26 mouse cellular contexts compared by ENCODE assay signal in the genomic region with DNA sequence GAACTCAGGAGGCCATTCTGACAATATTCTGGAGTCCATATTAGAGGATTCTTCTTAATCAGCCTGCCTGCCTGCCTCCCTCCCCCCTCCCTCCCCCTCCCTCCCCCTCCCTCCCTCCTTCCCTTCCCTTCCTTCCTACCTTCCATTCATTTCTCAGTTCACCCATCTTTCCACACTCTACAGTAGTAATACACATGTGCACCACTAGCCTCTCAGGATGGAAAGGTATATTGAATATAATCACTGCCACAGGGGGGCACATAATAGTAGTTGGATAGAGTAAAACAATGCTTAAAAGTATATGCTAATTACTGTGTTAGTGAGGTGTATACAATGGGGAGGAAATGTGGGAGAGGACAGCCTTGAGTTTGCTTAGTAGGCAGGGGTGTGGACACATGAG. TPM values are rescaled to one million over a fixed set of nuclear protein-coding genes. Genes with fewer than 3 reads are reported as not detected.
A peak's percentile ranks its signal among the peaks of the same experiment; 100 is the strongest.
DNase-seq lines count a peak whose midpoint lies in the region; ATAC-seq lines count a peak whose summit lies in the region.
"Had no signal": no experiment of that assay in that cellular context is flagged by ENCODE, and none has a peak within 500 bp of the region (broad histone marks: within the 10 kb centered on the region; RNA-seq: fewer than 3 reads in every experiment).

No protein-coding gene starts in this region.

- no peaks in the 10 kb centered on the region for H3K9me3 ChIP-seq in hindbrain, embryonic 14.5 days (ENCODE audit: control insufficient read depth, low read length)
- no peaks in the 10 kb centered on the region for H3K9me3 ChIP-seq in hindbrain, embryonic 11.5 days (ENCODE audit: control insufficient read depth, low read length)
- no peaks in the 10 kb centered on the region for H3K9me3 ChIP-seq in neural tube, embryonic 14.5 days (ENCODE audit: control insufficient read depth, low read length)
- H3K9me3 ChIP-seq in neural tube, embryonic 15.5 days (replicated peaks): no peaks in the 10 kb centered on the region
- H3K9me3 ChIP-seq: embryonic facial prominence, embryonic 12.5 days; embryonic facial prominence, embryonic 15.5 days; forebrain, embryonic 12.5 days; forebrain, embryonic 15.5 days; heart, embryonic 12.5 days; heart, embryonic 15.5 days had no signal

- no peak overlapping the region for H3K4me3 ChIP-seq in hindbrain, embryonic 14.5 days (replicated peaks; ENCODE audit: low read length)
- H3K4me3 ChIP-seq in hindbrain, embryonic 11.5 days (ENCODE audit: low read depth, low read length): no peak overlapping the region
- H3K4me3 ChIP-seq in neural tube, embryonic 14.5 days (ENCODE audit: low read depth, low read length): no peak overlapping the region
- H3K4me3 ChIP-seq in neural tube, embryonic 15.5 days (replicated peaks): no peak overlapping the region
- H3K4me3 ChIP-seq: embryonic facial prominence, embryonic 12.5 days; embryonic facial prominence, embryonic 15.5 days; forebrain, embryonic 12.5 days; forebrain, embryonic 15.5 days; heart, embryonic 12.5 days; heart, embryonic 15.5 days had no signal

- ATAC-seq in hindbrain, embryonic 14.5 days (ENCODE audit: low FRiP score): peak; percentile 53
- ATAC-seq in hindbrain, embryonic 11.5 days (ENCODE audit: low FRiP score): no peak
- ATAC-seq in neural tube, embryonic 14.5 days (ENCODE audit: low read depth): peak; percentile 46; the same call in 1 of the 2 replicates
- 0 out of 2 replicates have a peak, but pooled peaks have one; percentile 7 for ATAC-seq in neural tube, embryonic 15.5 days (ENCODE audit: low FRiP score)
- ATAC-seq: CD4-positive, CD25-positive, alpha-beta regulatory T cell, adult 4 months; forebrain, embryonic 15.5 days had no signal

- H3K27me3 ChIP-seq in hindbrain, embryonic 14.5 days (ENCODE audit: control insufficient read depth, insufficient read depth, low read length): no peaks in the 10 kb centered on the region
- no peaks in the 10 kb centered on the region for H3K27me3 ChIP-seq in hindbrain, embryonic 11.5 days (ENCODE audit: control insufficient read depth, insufficient read depth, low read length)
- no peaks in the 10 kb centered on the region for H3K27me3 ChIP-seq in neural tube, embryonic 14.5 days (ENCODE audit: control insufficient read depth, insufficient read depth, low read length)
- no peaks in the 10 kb centered on the region for H3K27me3 ChIP-seq in neural tube, embryonic 15.5 days (replicated peaks)
- H3K27me3 ChIP-seq: embryonic facial prominence, embryonic 12.5 days; embryonic facial prominence, embryonic 15.5 days; forebrain, embryonic 12.5 days; forebrain, embryonic 15.5 days; heart, embryonic 12.5 days; heart, embryonic 15.5 days had no signal

- H3K9ac ChIP-seq in hindbrain, embryonic 14.5 days: no peak overlapping the region
- H3K9ac ChIP-seq in hindbrain, embryonic 11.5 days (ENCODE audit: low read depth, low read length): no peak overlapping the region
- no peak overlapping the region for H3K9ac ChIP-seq in neural tube, embryonic 14.5 days (replicated peaks; ENCODE audit: low read depth, low read length)
- no peak overlapping the region for H3K9ac ChIP-seq in neural tube, embryonic 15.5 days (replicated peaks)
- H3K9ac ChIP-seq: embryonic facial prominence, embryonic 12.5 days; embryonic facial prominence, embryonic 15.5 days; forebrain, embryonic 12.5 days; forebrain, embryonic 15.5 days; heart, embryonic 12.5 days; heart, embryonic 15.5 days had no signal

- no peak overlapping the region for H3K27ac ChIP-seq in hindbrain, embryonic 14.5 days
- no peak overlapping the region for H3K27ac ChIP-seq in hindbrain, embryonic 11.5 days (ENCODE audit: low read depth, low read length)
- H3K27ac ChIP-seq in neural tube, embryonic 14.5 days (ENCODE audit: low read depth, low read length): no peak overlapping the region
- H3K27ac ChIP-seq in neural tube, embryonic 15.5 days (replicated peaks): no peak overlapping the region
- H3K27ac ChIP-seq: embryonic facial prominence, embryonic 12.5 days; embryonic facial prominence, embryonic 15.5 days; forebrain, embryonic 12.5 days; forebrain, embryonic 15.5 days; heart, embryonic 15.5 days had no signal

- H3K4me1 ChIP-seq in hindbrain, embryonic 14.5 days (replicated peaks; ENCODE audit: control insufficient read depth, insufficient read depth, low read length): no peaks in the 10 kb centered on the region
- no peaks in the 10 kb centered on the region for H3K4me1 ChIP-seq in hindbrain, embryonic 11.5 days (replicated peaks; ENCODE audit: control insufficient read depth, insufficient read depth, low read length)
- H3K4me1 ChIP-seq in neural tube, embryonic 14.5 days (ENCODE audit: control insufficient read depth, insufficient read depth, low read length): 0 out of 2 replicates have a peak, but pooled peaks cover 2% of the 10 kb centered on the region
- H3K4me1 ChIP-seq in neural tube, embryonic 15.5 days: no peaks in the 10 kb centered on the region
- H3K4me1 ChIP-seq: embryonic facial prominence, embryonic 12.5 days; embryonic facial prominence, embryonic 15.5 days; forebrain, embryonic 12.5 days; forebrain, embryonic 15.5 days; heart, embryonic 12.5 days; heart, embryonic 15.5 days had no signal

- H3K4me2 ChIP-seq in hindbrain, embryonic 14.5 days (replicated peaks): no peak overlapping the region
- no peak overlapping the region for H3K4me2 ChIP-seq in hindbrain, embryonic 11.5 days (replicated peaks; ENCODE audit: low read depth, low read length)
- no peak overlapping the region for H3K4me2 ChIP-seq in neural tube, embryonic 14.5 days (ENCODE audit: low read depth, low read length)
- H3K4me2 ChIP-seq in neural tube, embryonic 15.5 days: no peak overlapping the region
- H3K4me2 ChIP-seq: embryonic facial prominence, embryonic 12.5 days; embryonic facial prominence, embryonic 15.5 days; forebrain, embryonic 12.5 days; forebrain, embryonic 15.5 days; heart, embryonic 12.5 days; heart, embryonic 15.5 days had no signal

- H3K36me3 ChIP-seq in hindbrain, embryonic 14.5 days (replicated peaks; ENCODE audit: control insufficient read depth, insufficient read depth): no peaks in the 10 kb centered on the region
- no peaks in the 10 kb centered on the region for H3K36me3 ChIP-seq in hindbrain, embryonic 11.5 days (ENCODE audit: control insufficient read depth, insufficient read depth, low read length)
- H3K36me3 ChIP-seq in neural tube, embryonic 14.5 days (ENCODE audit: control insufficient read depth, insufficient read depth, low read length): no peaks in the 10 kb centered on the region
- H3K36me3 ChIP-seq in neural tube, embryonic 15.5 days: no peaks in the 10 kb centered on the region
- H3K36me3 ChIP-seq: embryonic facial prominence, embryonic 12.5 days; embryonic facial prominence, embryonic 15.5 days; forebrain, embryonic 12.5 days; forebrain, embryonic 15.5 days; heart, embryonic 12.5 days; heart, embryonic 15.5 days had no signal

- DNase-seq in hindbrain, embryonic 14.5 days (ENCODE audit: low spot score): no peak
- no peak for DNase-seq in hindbrain, embryonic 11.5 days (ENCODE audit: low spot score)
- no peak for DNase-seq in neural tube, embryonic 10.5 days (ENCODE audit: extremely low spot score, low spot score)
- no peak for DNase-seq in left cerebral cortex, adult 8-10 months (ENCODE audit: low spot score in 2 of 2)
- DNase-seq: adrenal gland, adult 2 months; adrenal gland, postnatal 14 days; cerebellum, adult 11 months; cerebellum, adult 2 months; cerebellum, adult 9-11 months; cerebellum, postnatal 25 days; gastrocnemius, postnatal 25 days; heart, adult 18-20 months; heart, postnatal 10 days; heart, postnatal 36 days had no signal

RNA-seq across cellular contexts. Expression of gene Pex5l, which starts 13.1 kb away (rescaled TPM):
- 4.4 and 5.5 TPM in 2 replicates for polyA plus RNA-seq in hindbrain, embryonic 14.5 days (2014; fragmentation: Nextera tagmentation; extraction: Ambion mirVana)
- 4.5 and 5.2 TPM in 2 replicates for polyA plus RNA-seq in hindbrain, embryonic 11.5 days (2014; fragmentation: Nextera tagmentation; extraction: Ambion mirVana)
- polyA plus RNA-seq in neural tube, embryonic 14.5 days (2014; fragmentation: Nextera tagmentation; extraction: Ambion mirVana): 6.1 and 7.2 TPM in 2 replicates
- 3.5 and 4.5 TPM in 2 replicates for polyA plus RNA-seq in neural tube, embryonic 15.5 days (2015; fragmentation: Nextera tagmentation; extraction: Ambion mirVana)
- 100 to 1,000 TPM; 213 to 239 (median 226) TPM for total RNA-seq in left cerebral cortex, adult 8-10 months (2022)
- total RNA-seq: common myeloid progenitor, adult 5-6 weeks; MEL had no signal
- polyA plus RNA-seq: C2C12; CD4-positive, CD25-positive, alpha-beta regulatory T cell, adult 4 months; heart, embryonic 12.5 days; heart, embryonic 15.5 days had no signal
